Mouse (Mus musculus): Measurements from ENCODE around the gene Sema6d. TPM values are rescaled to one million over a fixed set of nuclear protein-coding genes. Genes with fewer than 3 reads are reported as not detected.

The Sema6d gene
- total RNA-seq, 1 experiment from 2014 or later: not detected

DNA sequence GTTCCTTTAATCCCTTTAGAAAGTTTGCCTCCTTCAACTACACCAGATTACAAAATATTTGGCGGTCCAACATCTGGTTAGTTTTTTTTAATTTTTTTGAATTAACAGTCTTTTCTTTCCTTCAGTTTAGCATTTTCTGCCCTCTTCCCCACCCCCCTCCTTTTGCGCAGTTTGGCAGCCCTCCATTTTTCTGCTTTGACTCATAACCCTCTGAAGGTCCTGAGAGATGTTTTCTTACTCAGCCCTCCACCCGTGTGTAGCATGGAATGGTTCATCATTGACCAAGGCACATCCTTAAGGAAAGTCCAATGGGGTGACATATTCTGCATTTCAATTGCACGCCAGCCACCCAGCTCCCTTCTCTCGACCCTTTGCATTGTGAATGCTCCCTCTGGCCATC is 570.9 kb downstream of the Sema6d start:
- no peak for ATAC-seq (ENCODE audit: extremely low read depth, insufficient number of reproducible peaks, low FRiP score, poor library complexity, severe bottlenecking)

DNA sequence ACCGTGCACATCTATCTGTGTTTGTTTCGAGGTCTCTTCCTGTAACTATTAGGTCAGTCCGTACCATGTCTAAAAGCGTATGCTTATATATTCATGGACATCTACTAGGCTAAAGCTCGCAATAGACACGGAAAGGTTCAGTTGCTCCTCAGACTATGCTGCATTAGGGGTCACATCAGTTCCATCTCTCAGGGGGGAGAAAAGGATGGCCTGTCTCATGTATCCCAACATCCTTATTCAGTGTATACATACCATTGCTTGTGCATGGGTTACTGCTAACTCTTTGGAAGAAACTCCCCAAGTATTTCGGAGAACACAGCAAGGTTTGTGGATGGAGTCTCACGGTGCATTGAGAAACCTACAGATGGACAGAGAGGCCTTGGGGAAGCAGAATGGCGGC is 571.5 kb downstream of the Sema6d start:
- ATAC-seq (ENCODE audit: extremely low read depth, insufficient number of reproducible peaks, low FRiP score, poor library complexity, severe bottlenecking): no peak

DNA sequence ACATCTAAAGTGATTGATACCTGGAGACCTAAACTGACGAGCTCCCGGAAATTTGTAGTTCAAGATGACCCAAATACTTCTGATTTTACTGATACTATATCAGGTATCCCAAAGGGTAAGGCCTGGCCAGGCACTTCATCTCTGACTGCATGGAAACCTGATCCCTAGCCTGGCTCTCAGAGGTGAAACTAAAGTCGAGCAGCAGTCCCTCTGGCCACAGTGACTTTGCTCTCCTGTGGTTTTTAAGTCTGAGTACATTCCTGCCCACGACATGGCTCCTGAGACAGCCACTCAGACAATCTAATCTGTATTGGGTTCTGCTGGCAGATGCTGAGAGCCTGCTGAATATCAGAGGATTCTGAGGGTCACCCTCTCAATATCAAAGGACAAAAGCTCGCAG is 572.5 kb downstream of the Sema6d start:
- ATAC-seq (ENCODE audit: extremely low read depth, insufficient number of reproducible peaks, low FRiP score, poor library complexity, severe bottlenecking): no peak

DNA sequence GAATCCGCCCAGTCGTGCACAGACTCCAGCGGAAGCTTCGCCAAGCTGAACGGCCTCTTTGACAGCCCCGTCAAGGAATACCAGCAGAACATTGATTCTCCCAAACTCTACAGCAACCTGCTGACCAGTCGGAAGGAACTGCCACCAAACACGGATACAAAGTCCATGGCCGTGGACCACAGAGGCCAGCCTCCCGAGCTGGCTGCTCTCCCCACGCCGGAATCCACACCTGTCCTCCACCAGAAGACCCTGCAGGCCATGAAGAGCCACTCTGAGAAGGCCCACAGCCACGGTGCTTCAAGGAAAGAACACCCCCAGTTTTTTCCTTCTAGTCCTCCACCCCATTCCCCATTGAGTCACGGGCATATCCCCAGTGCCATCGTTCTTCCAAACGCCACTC is 574.4 kb downstream of the Sema6d start:
- no peak for ATAC-seq (ENCODE audit: extremely low read depth, insufficient number of reproducible peaks, low FRiP score, poor library complexity, severe bottlenecking)

DNA sequence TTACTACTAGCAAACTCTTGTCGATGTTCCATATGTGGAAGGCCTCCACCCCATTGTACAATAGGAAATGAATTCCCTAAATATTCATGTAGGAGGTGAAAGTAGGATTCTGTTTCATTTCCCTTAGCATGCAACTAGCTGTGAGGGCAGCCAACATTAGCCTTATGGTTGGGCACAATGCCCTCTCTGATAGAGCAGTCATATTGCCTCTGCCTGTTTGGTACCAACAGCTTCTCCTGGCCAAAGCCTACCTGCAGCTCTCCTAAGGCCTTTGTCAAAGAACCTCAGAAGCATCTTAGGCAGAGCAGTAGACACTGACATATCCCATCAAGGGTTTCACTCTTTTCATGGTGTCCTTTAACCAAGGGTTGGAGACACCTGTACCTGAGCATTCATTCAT is 578.7 kb downstream of the Sema6d start:
- ATAC-seq (ENCODE audit: extremely low read depth, insufficient number of reproducible peaks, low FRiP score, poor library complexity, severe bottlenecking): no peak

DNA sequence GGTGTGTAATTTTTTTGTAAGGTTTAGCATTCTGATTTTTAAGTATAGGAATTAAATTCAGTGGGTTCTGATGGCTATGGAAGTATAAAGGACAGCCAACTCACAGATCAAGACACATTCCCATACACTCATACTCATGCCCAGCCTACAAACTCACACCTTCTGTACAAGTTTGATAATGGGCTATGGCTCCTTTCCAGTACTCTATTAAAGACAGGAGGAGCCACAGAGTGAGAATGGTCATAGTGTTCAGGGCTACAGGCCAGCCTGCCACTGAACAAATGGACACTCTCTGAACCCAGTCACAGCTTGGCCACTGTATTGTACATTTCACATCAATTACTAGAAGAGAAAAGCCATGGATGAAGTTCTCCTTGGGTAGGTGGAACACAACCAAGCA is 583.3 kb downstream of the Sema6d start:
- ATAC-seq (ENCODE audit: extremely low read depth, insufficient number of reproducible peaks, low FRiP score, poor library complexity, severe bottlenecking): no peak

DNA sequence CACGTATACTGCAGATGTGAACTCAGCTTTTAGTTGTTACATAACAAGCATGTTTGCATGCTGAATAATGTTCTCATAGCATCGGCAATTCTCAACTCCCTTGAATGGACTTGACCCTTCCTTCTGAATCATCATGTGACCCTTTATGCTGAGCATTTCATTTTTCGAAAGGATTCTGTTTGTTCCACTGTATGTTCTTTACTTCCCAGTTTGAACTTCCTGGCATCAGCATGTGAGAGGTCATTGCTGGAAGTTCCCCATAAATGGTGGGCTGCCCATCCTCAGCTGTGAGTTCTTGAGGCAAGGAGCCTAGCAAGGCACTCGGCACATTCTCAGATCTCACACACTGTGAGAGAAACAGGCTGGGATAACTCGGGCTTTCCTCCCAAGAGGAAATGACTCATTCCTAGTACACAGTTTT is 594.7 kb downstream of the Sema6d start:
- ATAC-seq (ENCODE audit: extremely low read depth, insufficient number of reproducible peaks, low FRiP score, poor library complexity, severe bottlenecking): no peak

DNA sequence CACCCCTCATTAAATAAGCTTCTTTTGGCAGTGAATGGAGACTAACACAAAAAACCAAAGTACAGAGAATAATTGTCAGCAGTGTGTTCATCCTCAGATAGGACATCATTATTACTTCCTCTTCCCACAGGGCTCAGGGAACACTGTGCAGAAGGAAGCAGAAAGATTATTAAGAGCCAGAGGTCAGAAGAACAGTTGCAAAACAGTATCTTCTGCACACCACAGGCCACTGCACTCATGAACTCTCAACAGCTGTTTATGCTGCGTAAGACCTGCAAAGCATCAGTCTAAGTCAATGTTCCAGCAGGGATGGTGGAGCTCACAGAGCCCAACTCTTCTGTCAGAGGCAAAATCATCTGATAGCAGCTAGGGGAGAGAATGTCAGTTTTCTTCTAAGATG is 600.6 kb downstream of the Sema6d start:
- ATAC-seq (ENCODE audit: extremely low read depth, insufficient number of reproducible peaks, low FRiP score, poor library complexity, severe bottlenecking): no peak

DNA sequence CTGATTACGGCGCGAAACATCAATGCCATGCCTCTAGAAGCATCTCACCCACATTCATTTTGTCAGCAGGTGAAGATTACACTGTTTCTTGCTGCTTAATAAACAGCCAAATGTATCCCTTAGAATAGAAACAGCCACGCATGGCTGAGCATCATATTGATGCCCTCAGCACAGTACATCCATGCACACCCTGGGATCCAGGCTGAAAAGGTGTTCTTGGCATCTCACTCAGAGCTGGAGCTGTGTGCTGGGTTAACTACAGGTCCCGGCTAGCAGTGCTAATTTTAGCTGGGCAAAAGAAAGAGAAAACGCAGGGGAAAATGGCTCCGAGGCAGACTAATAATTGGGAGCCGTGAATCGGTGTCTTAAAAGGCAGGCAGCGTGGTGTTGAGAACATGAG is 612.9 kb downstream of the Sema6d start:
- no peak for ATAC-seq (ENCODE audit: extremely low read depth, insufficient number of reproducible peaks, low FRiP score, poor library complexity, severe bottlenecking)

DNA sequence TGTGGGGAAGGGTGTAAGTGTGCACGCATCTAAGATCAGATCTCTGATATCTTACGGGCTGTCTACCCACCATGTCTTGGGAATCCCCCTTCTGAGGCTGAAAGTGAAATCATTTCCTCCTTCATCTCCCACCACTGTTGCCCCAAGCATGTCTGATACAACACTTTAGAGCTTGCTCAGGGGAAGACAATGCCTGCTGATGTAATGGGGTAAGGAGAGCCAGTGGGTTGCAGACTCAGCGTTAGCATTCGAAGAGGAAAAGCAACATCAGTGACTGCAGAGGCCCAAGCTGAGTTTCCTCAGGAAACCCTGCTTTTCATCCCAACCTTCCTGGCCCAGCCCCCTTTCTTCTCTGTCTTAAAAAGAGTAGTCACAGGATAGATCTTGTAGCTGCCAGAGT is 615.2 kb downstream of the Sema6d start:
- ATAC-seq (ENCODE audit: extremely low read depth, insufficient number of reproducible peaks, low FRiP score, poor library complexity, severe bottlenecking): peak; percentile 61; the same call in 1 of the 2 replicates

DNA sequence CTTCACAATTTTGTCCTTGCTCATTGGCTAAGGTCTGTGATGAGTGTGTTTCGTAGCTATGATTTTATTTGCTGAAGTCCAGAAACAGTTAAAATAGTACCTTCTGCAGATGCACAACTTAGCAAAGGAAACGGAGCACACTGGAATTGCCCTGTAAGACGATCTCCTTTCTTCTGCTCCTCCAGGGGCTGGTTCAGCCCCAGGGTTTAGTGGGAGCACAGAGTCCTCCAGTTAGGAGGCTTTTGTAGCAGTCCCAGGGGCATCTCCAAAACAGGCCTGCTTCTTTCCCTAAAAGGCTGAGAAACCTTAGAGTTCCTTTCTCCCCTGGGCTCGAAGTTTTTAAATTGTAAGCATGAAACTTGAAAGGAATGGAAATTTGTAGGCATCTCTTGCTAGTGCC is 616.0 kb downstream of the Sema6d start:
- no peak for ATAC-seq (ENCODE audit: extremely low read depth, insufficient number of reproducible peaks, low FRiP score, poor library complexity, severe bottlenecking)

DNA sequence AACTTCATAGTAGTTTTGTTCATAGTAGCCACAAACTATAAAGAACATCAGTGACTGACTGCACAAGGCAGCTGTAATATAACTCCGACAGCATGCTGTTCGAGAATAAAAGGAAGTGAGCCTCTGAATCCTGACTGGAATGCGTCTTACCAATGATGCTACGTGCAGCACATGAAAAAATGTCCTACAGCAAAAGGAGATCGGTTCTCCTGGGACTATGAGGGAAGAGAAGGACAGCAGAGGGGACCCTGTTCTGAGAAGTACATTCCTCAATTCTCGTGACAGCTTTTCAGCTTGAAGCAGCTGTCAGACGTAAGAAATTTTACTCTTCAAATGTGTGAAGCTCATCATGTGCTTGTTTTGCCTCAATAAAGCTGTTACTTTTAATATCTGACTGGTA is 617.1 kb downstream of the Sema6d start:
- ATAC-seq (ENCODE audit: extremely low read depth, insufficient number of reproducible peaks, low FRiP score, poor library complexity, severe bottlenecking): no peak
